Mouse (Mus musculus) erythroblast, embryonic 14.5 days (primary cell): ENCODE results near the gene Olfr523.

Experiments
- GATA1 ChIP-seq: IDR thresholded peaks from 2 replicates; pipeline ENCODE4 v1.6.1; 2012; ENCODE audit warnings: low read length, inconsistent platforms, mixed read lengths
- TAL1 ChIP-seq: IDR thresholded peaks from 3 replicates; pipeline ENCODE4 v1.6.1; 2012; ENCODE audit warnings: low read length, inconsistent platforms, mixed read lengths

DNA sequence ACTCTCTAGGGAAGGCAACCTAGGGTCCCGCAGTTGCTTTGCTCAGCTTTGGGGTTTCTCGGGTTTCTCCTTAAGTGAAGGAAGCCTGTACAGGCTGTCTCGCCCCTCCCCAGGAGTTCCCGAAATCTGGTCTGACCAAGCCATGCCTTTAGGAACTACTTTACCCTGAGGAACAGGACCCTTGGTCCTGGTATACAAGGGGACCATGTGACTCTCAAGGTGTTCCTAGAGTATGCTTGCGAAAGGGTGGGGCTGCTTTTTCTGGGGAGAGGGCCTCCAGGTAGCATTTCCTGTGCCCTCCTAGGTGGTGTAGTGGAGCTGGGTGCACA is 47.0 kb upstream of the Olfr523 start:
- no peak for TF ChIP-seq TAL1
- TF ChIP-seq GATA1 = no peak
